Mouse (Mus musculus) midbrain, postnatal 0 days (tissue): ENCODE measurements around the gene Gm20820. TPM values are rescaled to one million over a fixed set of nuclear protein-coding genes. Genes with fewer than 3 reads are reported as not detected.
"Not testable (repeated sequence)": the region's sequence is repeated elsewhere in the genome, so short reads cannot be mapped to it uniquely, and the experiment has no call there.

Experiments used
- ATAC-seq: fragments of 200-750 bp; cut with Nextera tagmentation; 2 replicates; pipeline ENCODE4 v1.8.0; 2017; ENCODE audit warnings: moderate number of reproducible peaks, mild to moderate bottlenecking, moderate TSS enrichment, moderate library complexity; ENCODE audit not compliant: low FRiP score
- DNase-seq: peaks from one replicate; pipeline ENCODE4 v3.0.0-alpha.2; 2015; ENCODE audit warnings: low spot score
- H3K27ac ChIP-seq: fragments of 300-500 bp; sonication (generic); 2 replicates; pipeline ENCODE4 v1.5.1; 2014; ENCODE audit warnings: low read depth, mild to moderate bottlenecking, low read length, mixed read lengths
- H3K27me3 ChIP-seq: fragments of 300-500 bp; sonication (generic); 2 replicates; pipeline ENCODE4 v1.6.1; 2014; ENCODE audit warnings: low read length, control low read depth, mixed read lengths; ENCODE audit not compliant: insufficient read depth
- H3K36me3 ChIP-seq: fragments of 300-500 bp; sonication (generic); 2 replicates; pipeline ENCODE4 v1.6.1; 2014; ENCODE audit warnings: low read length, control low read depth, mixed read lengths; ENCODE audit not compliant: insufficient read depth
- H3K4me1 ChIP-seq: fragments of 300-500 bp; sonication (generic); 2 replicates; pipeline ENCODE4 v1.6.1; 2014; ENCODE audit warnings: mild to moderate bottlenecking, control low read depth, antibody characterized with exemption, low read length, mixed read lengths; ENCODE audit not compliant: insufficient read depth
- H3K4me2 ChIP-seq: fragments of 300-500 bp; sonication (generic); 2 replicates; pipeline ENCODE4 v1.6.1; 2014; ENCODE audit warnings: low read depth, mild to moderate bottlenecking, low read length, mixed read lengths; ENCODE audit not compliant: poor library complexity, severe bottlenecking
- H3K4me3 ChIP-seq: fragments of 300-500 bp; sonication (generic); 2 replicates; pipeline ENCODE4 v1.5.1; 2014; ENCODE audit warnings: low read depth, mild to moderate bottlenecking, low read length, moderate library complexity
- H3K9ac ChIP-seq: fragments of 300-500 bp; sonication (generic); replicated peaks from 2 replicates; pipeline ENCODE4 v1.6.1; 2014; ENCODE audit warnings: mild to moderate bottlenecking, low read length, moderate library complexity, mixed read lengths; ENCODE audit not compliant: poor library complexity, severe bottlenecking
- H3K9me3 ChIP-seq: fragments of 300-500 bp; sonication (generic); 2 replicates; pipeline ENCODE4 v1.6.1; 2016; ENCODE audit warnings: low read length, control low read depth
- WGBS: fragments of 180-500 bp; shearing (Covaris S2); extraction: QIAGEN DNeasy Blood & Tissue Kit; methylation state at CpG from one replicate; pipeline ENCODE4 v1.1.7; 2014; 5-methylcytosine and 5-hydroxymethylcytosine counted together
- polyA plus RNA-seq: library from polyadenylated mRNA; unstranded; fragments of >200 nt; fragmentation: Nextera tagmentation; extraction: Ambion mirVana; gene quantifications from 2 replicates; pipeline ENCODE4 v1.2.1, GENCODE M21; 2015
- total RNA-seq: library from RNA; depleted of rRNA; stranded (reverse); fragments of >200 nt; gene quantifications from 2 replicates; pipeline ENCODE4 v1.2.3, GENCODE M21; 2014; rRNA removed

The Gm20820 gene
- total RNA-seq, result not detected in 2 replicates
- not detected in 2 replicates for polyA plus RNA-seq

- H3K9ac ChIP-seq, H3K9me3 ChIP-seq, H3K4me3 ChIP-seq, H3K27ac ChIP-seq, H3K4me2 ChIP-seq, H3K4me1 ChIP-seq, ATAC-seq, H3K27me3 ChIP-seq, DNase-seq, H3K36me3 ChIP-seq: not testable (repeated sequence)
- no CpG with 5 or more reads among the region's 6 CpGs for WGBS
These were observed at the start of gene Gm20820 for GRCm38 (mm10) chrY:86061472-86061871. TSS of gene Gm20820 (plus strand) at chrY:86061772.
